Mouse (Mus musculus): ENCODE data around the gene Spata21. TPM values are rescaled to one million over a fixed set of nuclear protein-coding genes. Genes with fewer than 3 reads are reported as not detected.

Gene Spata21
- polyA plus RNA-seq, 1 experiment from 2014 or later, result 0.55 TPM

- DNase-seq (ENCODE audit: low spot score) (peak; percentile 47), ATAC-seq (replicated peaks; ENCODE audit: low FRiP score, low read depth) (no peak)
- H3K27ac ChIP-seq, result no peak overlapping the region
- H3K27me3 ChIP-seq (ENCODE audit: insufficient read depth, low read length), result no peaks in the 10 kb centered on the region
- 14% methylated on average over 1 of the region's 1 CpGs for WGBS
- H3K4me1 ChIP-seq (replicated peaks; ENCODE audit: insufficient read depth, low read length), result peaks cover 5% of the 10 kb centered on the region; the same call in 1 of the 2 replicates
- no peaks in the 10 kb centered on the region for H3K36me3 ChIP-seq (ENCODE audit: insufficient read depth, low read length)
- no peak overlapping the region for H3K9ac ChIP-seq (ENCODE audit: low read depth, low read length)
- no peak for TF ChIP-seq CTCF (IDR thresholded peaks at IDR 0.05; ENCODE audit: low read depth)
- H3K4me2 ChIP-seq (ENCODE audit: low read length), result no peak overlapping the region
- H3K4me3 ChIP-seq (replicated peaks; ENCODE audit: low read depth, low read length), result no peak overlapping the region
- no peaks in the 10 kb centered on the region for H3K9me3 ChIP-seq (replicated peaks; ENCODE audit: low read length)
Measured at GRCm38 (mm10) chr4:141123065-141123464, 34.9 kb downstream of the Spata21 start.

GRCm38 (mm10) chr4:141129190-141129710, 41.1 kb downstream of the Spata21 start:
- Histone ChIP-seq H3K36me3 (ENCODE audit: insufficient read depth, low read length) (no peaks in the 10 kb centered on the region), H3K27me3 (ENCODE audit: insufficient read depth, low read length) (no peaks in the 10 kb centered on the region), H3K4me1 (replicated peaks; ENCODE audit: insufficient read depth, low read length) (peaks cover 37% of the 10 kb centered on the region), H3K9me3 (replicated peaks; ENCODE audit: low read length) (no peaks in the 10 kb centered on the region), H3K4me3 (replicated peaks; ENCODE audit: low read depth, low read length) (no peak overlapping the region), H3K9ac (ENCODE audit: low read depth, low read length) (no peak overlapping the region), H3K27ac (no peak overlapping the region), H3K4me2 (ENCODE audit: low read length) (no peak overlapping the region)
- TF ChIP-seq CTCF (IDR thresholded peaks at IDR 0.05; ENCODE audit: low read depth), result no peak
- DNase-seq (ENCODE audit: low spot score), result peak; percentile 44
- ATAC-seq (replicated peaks; ENCODE audit: low FRiP score, low read depth), result no peak
- WGBS, result 37% methylated on average over 6 of the region's 6 CpGs

GRCm38 (mm10) chr4:141130704-141131342, 42.7 kb downstream of the Spata21 start:
- Histone ChIP-seq H3K9ac (ENCODE audit: low read depth, low read length) (peak overlapping the region; percentile 36; the same call in 1 of the 2 replicates), H3K4me2 (ENCODE audit: low read length) (peak overlapping the region; percentile 10; the same call in 1 of the 2 replicates), H3K27ac (peak overlapping the region; percentile 91), H3K36me3 (ENCODE audit: insufficient read depth, low read length) (no peaks in the 10 kb centered on the region), H3K9me3 (replicated peaks; ENCODE audit: low read length) (no peaks in the 10 kb centered on the region), H3K4me1 (replicated peaks; ENCODE audit: insufficient read depth, low read length) (peaks cover 46% of the 10 kb centered on the region), H3K4me3 (replicated peaks; ENCODE audit: low read depth, low read length) (no peak overlapping the region), H3K27me3 (ENCODE audit: insufficient read depth, low read length) (no peaks in the 10 kb centered on the region)
- DNase-seq (ENCODE audit: low spot score) (no peak), ATAC-seq (replicated peaks; ENCODE audit: low FRiP score, low read depth) (peak; percentile 4; the same call in 1 of the 2 replicates)
- no peak for TF ChIP-seq CTCF (IDR thresholded peaks at IDR 0.05; ENCODE audit: low read depth)
- WGBS, result 37% methylated on average over 6 of the region's 6 CpGs

DNA sequence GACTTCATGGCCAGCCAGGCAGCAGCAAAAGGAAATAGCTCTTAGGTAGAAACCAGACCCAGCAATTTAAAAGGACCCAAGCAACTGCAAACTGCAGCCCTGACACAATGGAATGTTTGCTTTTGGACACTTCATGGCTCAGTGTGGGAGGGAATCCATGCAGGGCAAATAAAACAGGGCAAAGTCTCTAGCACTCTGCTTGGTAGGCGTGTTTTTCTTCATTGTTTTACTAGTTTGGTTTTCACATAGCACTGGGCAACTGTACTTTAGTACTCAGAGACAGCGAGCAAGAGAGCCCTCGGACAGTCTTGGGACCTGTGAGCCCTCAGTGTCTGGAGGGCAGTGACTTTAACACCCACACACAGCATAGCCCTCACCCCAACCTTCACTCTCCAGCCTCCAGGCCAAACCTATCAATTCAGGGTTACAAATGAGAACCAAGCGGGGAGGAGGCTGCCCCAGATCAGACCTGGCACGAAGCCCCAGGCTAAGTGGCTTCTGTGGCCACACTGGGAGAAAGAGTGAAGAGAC, 43.5 kb downstream of the Spata21 start:
- Histone ChIP-seq H3K9me3 (replicated peaks; ENCODE audit: low read length) (no peaks in the 10 kb centered on the region), H3K9ac (ENCODE audit: low read depth, low read length) (peak overlapping the region; percentile 35; the same call in 1 of the 2 replicates), H3K27me3 (ENCODE audit: insufficient read depth, low read length) (no peaks in the 10 kb centered on the region), H3K4me2 (ENCODE audit: low read length) (peak overlapping the region; percentile 30; the same call in 1 of the 2 replicates), H3K27ac (peak overlapping the region; percentile 91), H3K4me3 (replicated peaks; ENCODE audit: low read depth, low read length) (no peak overlapping the region), H3K4me1 (replicated peaks; ENCODE audit: insufficient read depth, low read length) (peaks cover 53% of the 10 kb centered on the region), H3K36me3 (ENCODE audit: insufficient read depth, low read length) (no peaks in the 10 kb centered on the region)
- ATAC-seq (replicated peaks; ENCODE audit: low FRiP score, low read depth) (peak; percentile 77), DNase-seq (ENCODE audit: low spot score) (peak; percentile 87)
- 22% methylated on average over 5 of the region's 5 CpGs for WGBS
- TF ChIP-seq CTCF (IDR thresholded peaks at IDR 0.05; ENCODE audit: low read depth), result no peak

- no peaks in the 10 kb centered on the region for H3K9me3 ChIP-seq (replicated peaks; ENCODE audit: low read length)
- no peak for ATAC-seq (replicated peaks; ENCODE audit: low FRiP score, low read depth)
- peaks cover 58% of the 10 kb centered on the region for H3K4me1 ChIP-seq (replicated peaks; ENCODE audit: insufficient read depth, low read length)
- peak overlapping the region; percentile 91 for H3K27ac ChIP-seq
- no peaks in the 10 kb centered on the region for H3K27me3 ChIP-seq (ENCODE audit: insufficient read depth, low read length)
- H3K4me3 ChIP-seq (replicated peaks; ENCODE audit: low read depth, low read length), result no peak overlapping the region
- WGBS, result 36% methylated on average over 8 of the region's 8 CpGs
- DNase-seq (ENCODE audit: low spot score), result no peak
- H3K4me2 ChIP-seq (ENCODE audit: low read length), result peak overlapping the region; percentile 30
- H3K36me3 ChIP-seq (ENCODE audit: insufficient read depth, low read length), result no peaks in the 10 kb centered on the region
- H3K9ac ChIP-seq (ENCODE audit: low read depth, low read length), result peak overlapping the region; percentile 35; the same call in 1 of the 2 replicates
- TF ChIP-seq CTCF (IDR thresholded peaks at IDR 0.05; ENCODE audit: low read depth), result no peak
Measured at GRCm38 (mm10) chr4:141132191-141132590, 44.1 kb downstream of the Spata21 start.

- Histone ChIP-seq H3K4me2 (ENCODE audit: low read length) (peak overlapping the region; percentile 13; the same call in 1 of the 2 replicates), H3K4me1 (replicated peaks; ENCODE audit: insufficient read depth, low read length) (peaks cover 58% of the 10 kb centered on the region), H3K9ac (ENCODE audit: low read depth, low read length) (no peak overlapping the region), H3K9me3 (replicated peaks; ENCODE audit: low read length) (no peaks in the 10 kb centered on the region), H3K4me3 (replicated peaks; ENCODE audit: low read depth, low read length) (no peak overlapping the region), H3K27me3 (ENCODE audit: insufficient read depth, low read length) (no peaks in the 10 kb centered on the region), H3K27ac (peak overlapping the region; percentile 91), H3K36me3 (ENCODE audit: insufficient read depth, low read length) (no peaks in the 10 kb centered on the region)
- TF ChIP-seq CTCF (IDR thresholded peaks at IDR 0.05; ENCODE audit: low read depth), result no peak
- 41% methylated on average over 8 of the region's 8 CpGs for WGBS
- DNase-seq (ENCODE audit: low spot score) (peak; percentile 85), ATAC-seq (replicated peaks; ENCODE audit: low FRiP score, low read depth) (no peak)
Measured at GRCm38 (mm10) chr4:141133227-141133626, 45.1 kb downstream of the Spata21 start.
